Mouse (Mus musculus) hindbrain, postnatal 0 days (tissue): ENCODE results near the gene Pdyn. TPM values are rescaled to one million over a fixed set of nuclear protein-coding genes. Genes with fewer than 3 reads are reported as not detected.

ENCODE experiments used
- ATAC-seq: fragments of 200-750 bp; cut with Nextera tagmentation; 2 replicates; pipeline ENCODE4 v1.8.0; 2017; ENCODE audit warnings: mild to moderate bottlenecking, moderate TSS enrichment, moderate library complexity
- DNase-seq: peaks from one replicate; pipeline ENCODE4 v3.0.0-alpha.2; 2015; ENCODE audit warnings: low spot score
- H3K27ac ChIP-seq: fragments of 300-500 bp; sonication (generic); 2 replicates; pipeline ENCODE4 v1.5.1; 2014; ENCODE audit warnings: mild to moderate bottlenecking
- H3K27me3 ChIP-seq: fragments of 300-500 bp; sonication (generic); 2 replicates; pipeline ENCODE4 v1.6.1; 2014; ENCODE audit warnings: low read length, mixed read lengths; ENCODE audit not compliant: insufficient read depth
- H3K36me3 ChIP-seq: fragments of 300-500 bp; sonication (generic); 2 replicates; pipeline ENCODE4 v1.6.1; 2014; ENCODE audit warnings: low read length, mixed read lengths; ENCODE audit not compliant: insufficient read depth
- H3K4me1 ChIP-seq: fragments of 300-500 bp; sonication (generic); 2 replicates; pipeline ENCODE4 v1.6.1; 2014; ENCODE audit warnings: antibody characterized with exemption, low read length, mixed read lengths; ENCODE audit not compliant: insufficient read depth
- H3K4me2 ChIP-seq: fragments of 300-500 bp; sonication (generic); 2 replicates; pipeline ENCODE4 v1.6.1; 2014; ENCODE audit warnings: low read depth, mild to moderate bottlenecking, low read length, moderate library complexity, mixed read lengths
- H3K4me3 ChIP-seq: fragments of 300-500 bp; sonication (generic); 2 replicates; pipeline ENCODE4 v1.5.1; 2014; ENCODE audit warnings: low read length
- H3K9ac ChIP-seq: fragments of 300-500 bp; sonication (generic); replicated peaks from 2 replicates; pipeline ENCODE4 v1.6.1; 2014; ENCODE audit warnings: mild to moderate bottlenecking, low read length, moderate library complexity, mixed read lengths
- H3K9me3 ChIP-seq: fragments of 300-500 bp; sonication (generic); 2 replicates; pipeline ENCODE4 v1.6.1; 2016; ENCODE audit warnings: low read length, mixed read lengths
- CTCF ChIP-seq: IDR thresholded peaks from 2 replicates; pipeline ENCODE4 v1.5.1; 2016; ENCODE audit warnings: antibody characterized with exemption, control low read depth, low read depth
- WGBS: fragments of 180-500 bp; shearing (Covaris S2); extraction: QIAGEN DNeasy Blood & Tissue Kit; methylation state at CpG from one replicate; pipeline ENCODE4 v1.1.7; 2014; 5-methylcytosine and 5-hydroxymethylcytosine counted together
- polyA plus RNA-seq: library from polyadenylated mRNA; unstranded; fragments of >200 nt; fragmentation: Nextera tagmentation; extraction: Ambion mirVana; gene quantifications from 2 replicates; pipeline ENCODE4 v1.2.1, GENCODE M21; 2015
- total RNA-seq: library from RNA; depleted of rRNA; stranded (reverse); fragments of >200 nt; gene quantifications from 2 replicates; pipeline ENCODE4 v1.2.3, GENCODE M21; 2014

Gene Pdyn
- total and polyA plus RNA-seq, 2 experiments from 2014 or later = 6.8 to 16.8 TPM

DNA sequence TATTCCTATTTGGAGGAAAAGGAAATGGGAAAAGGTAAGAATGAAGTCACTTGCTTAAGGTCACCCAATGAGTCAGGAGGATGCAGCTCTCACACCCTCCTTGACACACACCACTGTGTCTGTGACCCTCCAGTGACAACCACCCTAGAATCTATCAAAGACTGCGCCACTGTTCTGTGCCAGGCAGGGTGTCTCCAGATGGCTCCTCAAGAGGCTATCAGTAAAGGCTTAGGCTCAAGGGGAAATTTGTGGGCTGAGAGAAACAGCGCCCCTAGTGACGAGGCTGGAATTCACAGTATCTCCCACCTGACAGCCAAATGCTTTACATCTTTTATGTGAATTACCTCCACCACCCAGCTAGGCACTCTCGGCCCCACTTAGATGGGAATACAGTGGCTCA is 3.6 kb downstream of the Pdyn start:
- no peaks in the 10 kb centered on the region for H3K9me3 ChIP-seq
- H3K4me2 ChIP-seq = no peak overlapping the region
- TF ChIP-seq CTCF = peak; percentile 77
- H3K4me1 ChIP-seq = 0 out of 2 replicates have a peak, but pooled peaks cover 5% of the 10 kb centered on the region
- no peak overlapping the region for H3K4me3 ChIP-seq
- no peak overlapping the region for H3K27ac ChIP-seq
- H3K9ac ChIP-seq = no peak overlapping the region
- DNase-seq (peak; percentile 50), ATAC-seq (no peak; the same call in 1 of the 2 replicates)
- 7% methylated on average over 4 of the region's 4 CpGs for WGBS
- H3K36me3 ChIP-seq = no peaks in the 10 kb centered on the region
- peaks cover 10% of the 10 kb centered on the region for H3K27me3 ChIP-seq

- H3K36me3 ChIP-seq = no peaks in the 10 kb centered on the region
- ATAC-seq (no peak), DNase-seq (no peak)
- WGBS = 75% methylated on average over 6 of the region's 6 CpGs
- H3K4me2 ChIP-seq = no peak overlapping the region
- no peak overlapping the region for H3K9ac ChIP-seq
- no peak overlapping the region for H3K4me3 ChIP-seq
- H3K27ac ChIP-seq = no peak overlapping the region
- H3K4me1 ChIP-seq = 0 out of 2 replicates have a peak, but pooled peaks cover 2% of the 10 kb centered on the region
- no peak for TF ChIP-seq CTCF
- H3K27me3 ChIP-seq = peaks cover 8% of the 10 kb centered on the region
- no peaks in the 10 kb centered on the region for H3K9me3 ChIP-seq
Observed at GRCm38 (mm10) chr2:129694303-129694702, 5.3 kb downstream of the Pdyn start.

GRCm38 (mm10) chr2:129692694-129693093 is 7.0 kb downstream of the Pdyn start:
- no peaks in the 10 kb centered on the region for H3K27me3 ChIP-seq
- no peak overlapping the region for H3K27ac ChIP-seq
- no peaks in the 10 kb centered on the region for H3K4me1 ChIP-seq
- H3K4me3 ChIP-seq = no peak overlapping the region
- no peak overlapping the region for H3K4me2 ChIP-seq
- no peaks in the 10 kb centered on the region for H3K36me3 ChIP-seq
- no peak for ATAC-seq
- H3K9ac ChIP-seq = no peak overlapping the region
- no peaks in the 10 kb centered on the region for H3K9me3 ChIP-seq
- DNase-seq = no peak
- WGBS = 69% methylated on average over 8 of the region's 8 CpGs
- no peak for TF ChIP-seq CTCF

DNA sequence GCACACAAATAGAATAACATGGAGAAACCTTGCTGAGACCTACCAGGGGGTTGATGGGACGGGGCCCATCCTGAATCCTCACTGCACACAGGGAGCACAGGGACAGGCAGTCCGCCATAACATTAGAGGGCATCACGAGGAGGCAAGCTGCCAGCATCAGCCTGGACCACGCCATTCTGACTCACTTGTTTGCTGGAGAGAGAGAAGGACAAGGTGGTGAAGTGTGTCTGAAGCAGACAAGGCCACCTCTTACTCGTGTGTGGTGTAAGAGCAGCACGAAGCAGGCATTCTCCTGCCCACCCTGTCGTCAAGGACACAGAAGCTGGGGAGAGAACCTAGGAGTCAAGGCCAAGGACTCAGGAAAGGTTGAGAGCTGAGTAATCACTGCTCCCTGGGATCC is 9.9 kb downstream of the Pdyn start:
- Histone ChIP-seq H3K4me2 (no peak overlapping the region), H3K4me3 (no peak overlapping the region), H3K27ac (no peak overlapping the region), H3K27me3 (no peaks in the 10 kb centered on the region), H3K9me3 (no peaks in the 10 kb centered on the region), H3K9ac (no peak overlapping the region), H3K36me3 (no peaks in the 10 kb centered on the region), H3K4me1 (no peaks in the 10 kb centered on the region)
- TF ChIP-seq CTCF = no peak
- DNase-seq (no peak), ATAC-seq (no peak)
- 64% methylated on average over 7 of the region's 7 CpGs for WGBS

- ATAC-seq = no peak
- H3K4me2 ChIP-seq = no peak overlapping the region
- no peaks in the 10 kb centered on the region for H3K9me3 ChIP-seq
- H3K27ac ChIP-seq = no peak overlapping the region
- DNase-seq = no peak
- H3K4me3 ChIP-seq = no peak overlapping the region
- H3K27me3 ChIP-seq = no peaks in the 10 kb centered on the region
- no peaks in the 10 kb centered on the region for H3K36me3 ChIP-seq
- TF ChIP-seq CTCF = no peak
- no peak overlapping the region for H3K9ac ChIP-seq
- WGBS = 87% methylated on average over 28 of the region's 28 CpGs
- H3K4me1 ChIP-seq = no peaks in the 10 kb centered on the region
Observed at GRCm38 (mm10) chr2:129688036-129688625, 11.5 kb downstream of the Pdyn start.

DNA sequence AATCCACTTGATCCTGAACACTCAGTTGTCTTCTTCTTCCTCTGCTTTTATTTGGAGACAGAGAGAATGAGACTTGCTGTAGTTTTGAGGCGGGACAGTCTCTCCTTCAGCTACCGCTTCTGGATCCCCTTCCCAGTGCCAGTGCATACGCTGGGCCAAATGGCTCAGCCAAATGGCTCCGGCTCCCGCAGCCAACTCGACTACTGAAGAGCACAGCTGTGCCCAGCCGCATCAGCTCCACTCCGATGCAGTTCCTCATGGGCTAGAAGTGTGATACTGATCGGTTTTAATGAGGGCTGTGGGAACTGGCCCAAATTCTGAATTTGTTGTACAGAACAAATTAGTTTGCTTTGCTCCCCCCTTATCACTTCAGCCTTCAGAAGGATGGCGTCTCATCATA is 12.7 kb downstream of the Pdyn start:
- Histone ChIP-seq H3K4me3 (no peak overlapping the region), H3K4me1 (no peaks in the 10 kb centered on the region), H3K36me3 (no peaks in the 10 kb centered on the region), H3K9ac (no peak overlapping the region), H3K9me3 (no peaks in the 10 kb centered on the region), H3K27ac (no peak overlapping the region), H3K4me2 (no peak overlapping the region), H3K27me3 (no peaks in the 10 kb centered on the region)
- no peak for TF ChIP-seq CTCF
- peak; percentile 64; the same call in 1 of the 2 replicates for ATAC-seq
- peak; percentile 66 for DNase-seq
- WGBS = 43% methylated on average over 10 of the region's 10 CpGs

DNA sequence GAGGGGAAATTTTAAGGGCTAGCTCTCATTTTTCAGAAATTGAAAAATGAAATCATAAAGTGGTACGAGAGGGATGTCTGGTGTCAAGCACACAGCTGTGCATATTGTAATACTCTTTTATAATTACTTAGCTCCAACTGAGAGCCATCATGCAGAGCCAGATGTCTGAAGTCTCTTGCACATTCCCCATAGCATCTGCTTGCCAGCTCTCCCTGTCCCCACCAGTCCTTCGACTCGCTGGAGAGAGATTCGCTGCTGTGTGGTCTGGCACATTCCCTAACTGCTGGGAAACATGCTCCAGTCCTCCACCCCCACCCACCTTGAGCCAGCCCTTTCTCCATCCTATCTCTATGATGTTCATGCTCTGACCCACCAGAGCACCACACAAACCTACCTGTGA is 15.6 kb downstream of the Pdyn start:
- Histone ChIP-seq H3K27ac (no peak overlapping the region), H3K9ac (no peak overlapping the region), H3K9me3 (no peaks in the 10 kb centered on the region), H3K4me3 (no peak overlapping the region), H3K4me2 (no peak overlapping the region), H3K27me3 (no peaks in the 10 kb centered on the region), H3K36me3 (no peaks in the 10 kb centered on the region), H3K4me1 (no peaks in the 10 kb centered on the region)
- TF ChIP-seq CTCF = no peak
- WGBS = 50% methylated on average over 4 of the region's 4 CpGs
- no peak for ATAC-seq
- peak; percentile 18 for DNase-seq
